Mouse (Mus musculus) urinary bladder, postnatal 4 days (tissue): ENCODE measurements at regions not wholly inside any gene's neighbourhood (a gene's known extent, or its start where the extent isn't known, plus 50 kb on each side); places are given as distances from the start of the nearest gene placed in this dataset.

Experiments used
- DNase-seq, 2 experiments: peaks; one replicate each; pipeline ENCODE4 v3.0.0; 2021 to 2022; ENCODE audit warnings: low spot score in 2 of 2

DNA sequence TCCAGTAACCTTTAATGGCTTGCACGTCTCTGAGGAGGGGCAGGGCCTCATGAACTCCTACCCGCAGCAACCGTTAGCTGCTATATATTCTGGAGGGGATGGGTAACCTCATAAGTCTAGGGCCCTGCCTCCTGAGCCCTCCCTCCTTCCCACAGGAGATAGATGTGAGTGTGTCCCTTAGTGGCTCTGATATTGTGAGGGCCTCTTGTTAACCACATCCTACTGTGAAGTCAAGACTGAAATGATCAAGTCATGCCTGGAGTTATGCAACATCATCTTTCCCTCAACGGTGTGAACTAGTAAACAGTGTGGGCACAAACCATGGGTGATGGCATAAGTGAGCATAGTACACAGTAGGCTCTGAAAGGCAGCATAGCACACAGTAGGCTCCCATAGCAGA, 255.8 kb upstream of the Sdk2 start:
- DNase-seq = no peak

DNA sequence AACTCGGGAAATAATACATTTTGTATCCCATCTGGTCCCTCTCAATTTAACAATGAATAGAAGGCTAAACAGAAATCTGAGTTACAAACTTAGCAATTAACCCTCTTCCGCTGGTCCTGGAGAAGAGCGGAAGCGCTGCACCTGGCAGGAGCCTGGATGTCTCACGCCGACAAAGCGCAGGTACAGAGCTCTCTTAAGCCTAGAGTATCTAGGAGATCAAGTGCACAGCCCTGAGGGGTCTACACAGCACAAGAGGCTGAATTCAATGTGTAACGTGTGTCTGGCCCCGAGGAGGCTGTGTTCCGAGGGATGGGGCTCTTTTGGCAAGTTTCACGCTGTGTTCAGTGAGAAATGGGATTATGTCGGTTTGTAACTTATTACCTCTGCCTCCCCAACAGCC, 255.1 kb upstream of the Sdk2 start:
- no peak for DNase-seq

DNA sequence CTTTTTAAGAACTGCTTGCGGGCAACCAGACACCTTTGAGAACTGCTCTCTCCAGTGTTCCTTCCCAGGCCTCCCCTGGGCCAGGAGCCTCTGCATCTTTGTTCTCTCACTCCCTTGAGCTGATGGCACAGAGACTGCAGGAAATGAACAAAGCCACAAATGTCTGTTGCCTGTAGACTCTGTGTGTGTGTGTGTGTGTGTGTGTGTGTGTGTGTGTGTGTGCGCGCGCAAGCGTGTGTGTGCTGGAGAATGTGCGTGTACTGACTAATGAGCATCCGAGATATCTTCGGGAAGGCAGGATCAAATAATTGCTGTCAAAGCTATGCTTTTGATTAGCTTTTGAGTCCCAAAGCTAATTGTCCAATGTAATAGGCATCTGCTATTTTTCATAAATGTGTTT, 254.7 kb upstream of the Sdk2 start:
- DNase-seq = no peak

DNA sequence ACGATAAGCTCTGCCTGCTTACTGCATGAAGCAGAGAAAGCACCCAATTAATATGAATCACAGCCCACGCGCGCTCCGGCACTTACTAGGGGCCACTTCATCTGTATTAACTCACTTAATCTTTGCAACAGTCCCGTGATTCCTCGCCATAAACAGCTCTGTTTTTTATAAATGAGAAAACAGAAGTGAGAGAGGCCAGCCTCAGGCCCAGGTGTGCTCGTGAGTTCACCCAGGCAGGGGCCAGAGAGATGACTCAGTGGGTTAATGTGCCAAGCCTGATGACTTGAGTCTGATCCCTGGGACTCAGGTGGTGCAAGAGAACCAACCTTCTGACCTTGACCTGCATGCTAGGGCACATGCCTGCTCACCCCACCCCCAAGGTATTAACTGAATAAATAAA, 248.4 kb upstream of the Sdk2 start:
- no peak for DNase-seq

DNA sequence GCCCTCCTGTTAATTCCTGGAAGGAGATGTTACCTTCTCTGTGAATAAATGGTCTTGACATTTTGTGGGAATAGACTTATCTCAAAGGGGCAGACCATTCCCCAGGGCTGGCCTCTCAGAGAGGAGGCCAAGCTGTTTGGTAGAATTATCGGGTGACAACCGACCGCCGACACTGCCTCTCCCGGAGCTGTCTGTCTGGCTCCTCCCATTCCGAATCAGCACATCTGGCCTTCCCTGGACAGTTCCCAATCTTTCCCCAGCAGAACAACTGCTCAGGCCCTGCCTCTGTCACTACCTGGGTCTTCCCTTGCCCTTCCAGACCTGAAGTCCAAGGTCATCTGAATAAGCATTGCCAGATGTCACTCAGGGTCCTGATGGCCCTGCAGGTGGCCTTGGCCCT, 246.8 kb upstream of the Sdk2 start:
- no peak for DNase-seq

DNA sequence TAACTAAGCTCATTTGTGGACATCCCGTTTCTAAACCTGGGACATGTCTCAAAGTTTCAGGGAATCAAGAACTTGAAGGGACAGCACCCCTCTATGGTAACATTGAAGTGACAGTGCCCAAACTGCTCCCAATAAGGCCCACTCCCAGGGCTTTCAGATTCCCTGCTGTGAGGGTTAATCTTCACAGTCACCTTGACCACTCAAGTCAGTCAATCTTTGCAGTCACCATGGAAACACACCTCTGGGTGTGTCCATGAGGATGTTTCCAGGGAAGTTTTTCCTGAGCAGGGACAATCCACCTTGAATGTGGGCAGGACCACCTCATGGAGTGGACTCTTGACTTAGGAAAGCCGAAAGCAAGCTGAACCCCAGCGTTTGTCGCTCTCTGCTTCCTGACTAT, 244.8 kb upstream of the Sdk2 start:
- DNase-seq = no peak

DNA sequence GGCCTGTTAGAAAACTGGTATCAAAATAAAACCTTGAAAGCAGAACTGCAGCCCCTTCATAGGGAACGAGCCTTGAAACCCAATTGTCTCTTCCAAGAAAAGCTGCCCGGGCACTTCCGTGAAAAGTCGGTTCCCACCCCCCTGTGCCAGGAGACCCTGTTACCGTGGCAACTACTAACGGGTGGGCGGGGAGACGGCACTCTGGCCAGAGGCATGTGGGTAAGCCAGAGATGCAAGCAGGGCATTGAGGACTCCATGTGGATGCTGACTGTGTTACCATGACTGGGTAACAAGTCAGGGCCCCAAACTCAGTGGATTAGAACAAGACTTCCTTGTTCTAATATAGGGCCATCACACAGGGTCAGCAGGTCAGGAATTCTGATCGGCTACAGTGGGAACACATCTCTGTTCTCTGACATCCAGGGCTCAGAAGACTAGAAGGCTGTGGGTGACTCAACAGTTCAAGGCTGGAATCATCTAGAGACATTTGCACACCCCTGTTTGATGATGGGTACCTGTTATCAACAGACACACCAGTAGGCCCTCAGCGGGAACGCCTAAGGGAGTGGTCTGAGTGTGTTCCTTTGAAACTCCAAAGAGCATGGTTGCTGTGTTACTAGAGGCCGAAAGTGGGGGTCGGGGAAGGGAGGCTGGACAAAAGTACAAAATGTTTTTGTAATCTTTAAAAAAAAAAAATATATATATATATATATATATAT, 236.9 kb upstream of the Sdk2 start:
- DNase-seq = no peak

DNA sequence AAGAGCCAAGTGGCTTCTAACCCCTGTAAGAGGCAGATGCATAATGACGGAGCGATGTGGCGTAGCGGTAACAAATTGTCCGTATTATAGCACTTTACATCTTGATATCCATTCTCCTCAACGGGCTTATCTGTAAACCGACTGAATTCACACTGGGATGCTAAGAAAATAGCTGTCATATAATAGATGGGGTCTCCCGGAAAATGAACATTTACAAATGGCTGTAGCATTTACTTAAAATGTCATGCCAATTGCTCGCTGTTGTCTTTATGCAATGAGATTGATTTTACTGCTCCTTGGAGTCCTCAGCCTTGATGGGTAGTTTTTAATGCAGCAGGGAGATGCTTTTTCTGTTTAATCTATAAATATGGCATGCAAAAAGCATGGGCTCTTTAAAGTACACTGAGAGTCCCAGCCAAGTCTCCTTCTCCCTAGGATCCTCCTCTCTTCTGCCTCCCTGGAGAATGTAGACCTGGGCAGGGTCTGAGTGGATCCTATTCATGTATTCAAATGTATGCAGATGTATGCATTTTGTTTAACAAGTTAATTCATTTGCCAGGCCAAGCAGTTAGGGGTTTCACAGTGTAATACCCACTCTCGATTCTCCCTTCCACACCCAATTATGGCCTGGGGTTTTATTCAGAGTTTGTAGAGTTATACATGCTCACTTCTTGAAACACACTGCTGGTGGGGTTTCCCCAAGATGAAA, 233.9 kb upstream of the Sdk2 start:
- no peak for DNase-seq

DNA sequence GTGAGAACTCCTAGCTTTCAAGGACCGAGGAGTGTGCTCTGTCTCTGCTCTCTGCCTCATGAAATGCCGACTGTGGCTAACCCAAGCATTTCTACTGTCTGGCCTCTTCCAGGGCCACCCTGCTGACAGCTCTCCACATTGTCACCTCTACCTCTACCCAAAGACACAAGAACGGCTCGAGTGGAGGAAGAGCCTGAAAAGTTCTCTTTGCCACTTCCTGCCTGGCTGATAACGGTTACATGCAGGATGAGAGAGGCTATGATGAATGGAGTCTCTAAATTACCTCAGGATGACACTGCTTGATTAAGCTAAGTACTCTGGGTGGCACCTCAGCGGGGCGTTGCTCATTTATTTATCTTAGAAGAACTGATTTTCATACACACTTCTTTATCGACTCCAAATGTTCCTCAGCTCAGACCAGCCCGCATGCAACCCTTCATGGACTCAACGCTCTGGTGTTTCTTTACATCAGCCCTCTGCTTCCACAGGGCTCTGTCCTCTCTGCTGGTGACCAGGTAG, 230.0 kb upstream of the Sdk2 start:
- no peak for DNase-seq

DNA sequence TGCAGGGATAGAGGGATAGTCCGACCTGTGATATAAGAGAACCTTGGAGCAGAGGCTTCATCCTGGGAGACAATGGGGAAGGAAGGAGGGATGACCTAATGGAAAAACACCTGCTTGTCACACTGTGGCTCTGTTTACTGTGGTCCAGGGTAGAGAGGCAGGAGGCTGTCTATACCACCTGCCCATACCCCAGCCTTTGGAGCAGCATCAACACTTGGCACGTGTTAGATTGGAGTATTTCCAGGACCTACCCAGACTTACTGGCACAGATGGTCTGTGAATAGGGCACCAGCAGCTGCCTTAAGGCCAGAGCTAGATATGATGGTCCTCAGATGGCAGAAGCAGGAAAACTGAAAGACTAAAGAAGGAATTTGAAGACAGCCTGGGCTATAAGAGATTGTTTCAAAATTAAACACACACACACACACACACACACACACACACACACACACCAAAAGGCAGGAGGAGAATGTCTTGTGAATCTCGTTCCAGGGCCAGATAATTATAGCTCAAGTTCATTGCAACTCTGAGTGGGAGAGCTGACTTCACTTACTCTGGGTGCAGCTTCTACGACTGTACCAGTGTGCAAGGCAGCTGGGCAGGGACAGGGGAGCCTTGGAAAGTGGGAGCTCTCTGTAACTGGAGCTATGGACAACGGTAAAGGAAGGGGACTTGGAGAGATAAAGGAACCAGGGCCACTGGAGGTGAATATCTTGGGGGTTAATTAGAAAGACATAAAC, 227.8 kb upstream of the Sdk2 start:
- no peak for DNase-seq

DNA sequence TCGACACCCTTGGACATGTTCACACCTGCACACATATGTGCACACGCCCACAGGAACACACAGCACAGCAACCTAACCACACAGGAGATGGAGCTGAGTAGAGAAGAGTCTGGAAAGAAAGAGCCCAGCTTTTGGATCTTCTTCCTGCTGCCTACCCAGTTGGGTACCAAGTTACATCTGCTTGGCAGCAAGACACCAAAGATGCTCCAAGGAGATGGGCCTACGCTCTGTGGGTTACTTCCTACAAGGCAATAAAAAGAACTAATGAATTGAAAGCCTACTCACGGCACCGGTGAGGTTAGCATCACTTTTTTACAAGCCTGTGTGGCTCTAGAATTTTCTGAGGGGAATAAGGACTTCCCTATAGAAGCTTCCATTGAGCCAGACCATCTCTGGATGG, 224.4 kb upstream of the Sdk2 start:
- no peak for DNase-seq

DNA sequence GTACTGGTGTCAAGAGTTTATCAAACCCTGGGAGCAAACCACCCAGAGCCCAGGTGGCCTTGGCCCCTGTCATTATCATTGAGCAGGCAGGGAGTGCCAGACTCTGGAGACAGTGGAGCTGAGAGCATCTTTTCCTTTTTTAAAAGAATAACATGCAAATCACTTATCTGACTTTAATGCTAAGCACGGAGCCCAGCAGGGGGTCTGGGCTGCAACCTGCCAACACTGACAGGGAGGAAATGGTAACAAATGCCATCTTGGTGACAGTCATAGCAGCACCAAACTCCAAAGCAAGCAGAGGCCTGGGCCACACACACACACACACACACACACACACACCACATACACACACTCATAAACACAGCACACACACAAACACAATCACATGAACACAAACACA, 223.1 kb upstream of the Sdk2 start:
- no peak for DNase-seq

DNA sequence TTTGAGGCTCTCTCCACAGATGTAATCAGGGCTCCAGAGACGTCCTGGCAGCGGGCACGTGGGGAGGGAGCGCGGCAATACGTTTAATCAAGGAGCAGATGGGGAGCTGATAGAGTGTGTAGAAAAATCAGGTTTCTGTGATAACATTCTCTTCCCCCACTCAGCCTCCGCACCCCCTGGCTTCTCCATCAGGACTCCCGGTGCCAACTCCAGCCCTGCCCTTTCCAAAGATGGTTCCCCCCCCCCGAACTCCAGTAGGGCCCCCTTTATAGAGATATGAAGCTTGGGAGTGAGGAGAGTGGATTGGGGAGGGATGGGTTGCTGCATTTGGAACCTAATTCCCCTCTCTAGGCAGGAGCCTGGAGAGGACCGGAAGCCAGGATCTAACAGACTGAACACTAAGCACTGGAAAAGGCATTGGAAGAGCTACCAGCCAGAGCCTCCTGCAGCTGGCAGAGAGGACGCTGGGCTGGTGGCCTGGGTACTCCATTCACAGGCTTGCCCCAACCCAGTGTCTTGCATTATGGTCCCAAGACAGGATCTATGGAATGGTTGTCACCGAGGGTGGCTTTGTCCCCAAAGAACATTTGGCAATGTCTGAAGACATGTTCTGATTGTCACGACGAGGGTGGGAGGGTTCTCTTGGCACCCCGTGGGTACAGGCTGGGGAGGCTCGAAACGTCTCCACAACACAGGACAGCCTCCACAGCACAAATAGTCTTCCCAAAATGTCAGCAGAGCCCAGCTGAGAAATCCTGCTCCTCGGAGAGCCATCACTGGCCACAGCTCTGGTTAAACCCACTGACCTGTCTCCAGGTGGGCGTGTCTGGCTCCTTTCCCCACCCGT, 218.2 kb upstream of the Sdk2 start:
- no peak for DNase-seq

DNA sequence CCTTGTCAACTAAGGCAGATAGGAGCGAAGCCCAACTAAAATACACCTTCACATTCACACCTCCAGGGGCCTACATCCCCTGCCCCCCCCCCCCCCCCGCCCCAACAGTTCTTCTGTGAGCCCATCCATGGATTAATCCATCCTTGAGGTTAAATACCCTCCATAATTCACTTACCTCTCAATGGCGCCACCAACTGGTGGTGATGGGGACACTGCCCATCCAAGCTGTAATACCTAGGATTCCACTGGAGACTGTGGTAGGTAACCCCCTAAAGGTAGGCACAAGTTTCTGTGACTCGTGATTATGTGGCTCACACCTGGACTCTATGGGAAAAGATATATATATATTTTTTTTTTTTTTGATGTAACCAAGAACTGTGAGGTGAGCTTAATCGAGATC, 216.4 kb upstream of the Sdk2 start:
- no peak for DNase-seq

DNA sequence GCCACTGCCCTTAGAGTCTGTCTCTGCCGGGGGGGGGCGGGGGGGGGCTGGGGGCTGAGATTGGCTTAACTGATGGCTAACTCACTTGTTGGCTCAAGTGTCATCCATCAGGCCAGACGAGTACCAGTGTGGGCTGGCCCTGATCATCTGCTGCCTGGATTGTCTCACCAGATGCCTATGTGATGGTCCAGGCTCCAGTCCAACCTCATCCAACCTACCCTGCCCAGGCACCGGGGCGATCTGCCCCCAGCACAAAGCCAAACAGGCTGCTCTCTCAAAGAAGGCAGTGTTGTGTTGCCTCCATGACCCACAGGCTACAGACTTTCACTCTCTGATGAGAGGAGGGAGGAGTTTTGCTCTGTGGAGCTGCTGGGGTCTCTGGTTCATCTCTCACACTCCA, 215.7 kb upstream of the Sdk2 start:
- DNase-seq = no peak

DNA sequence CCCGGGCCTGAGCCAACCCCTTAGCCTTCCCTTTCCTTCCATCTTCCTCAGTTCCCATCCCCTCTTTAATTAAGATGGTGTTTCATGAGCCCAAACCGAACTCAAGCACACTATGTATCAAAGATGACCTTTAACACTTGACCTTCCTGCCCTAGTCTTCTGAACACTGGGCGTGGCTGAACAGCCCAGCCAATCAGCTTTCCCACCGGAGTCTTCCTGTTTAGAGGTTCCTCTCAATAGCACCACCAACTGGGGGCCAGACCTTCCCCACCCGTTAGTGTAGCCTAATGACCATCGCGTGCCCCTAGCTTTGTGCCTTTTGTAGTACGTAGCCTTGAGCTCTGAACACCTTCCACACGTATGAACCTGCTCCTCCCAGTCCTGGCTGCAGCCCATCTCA, 215.0 kb upstream of the Sdk2 start:
- DNase-seq = no peak

DNA sequence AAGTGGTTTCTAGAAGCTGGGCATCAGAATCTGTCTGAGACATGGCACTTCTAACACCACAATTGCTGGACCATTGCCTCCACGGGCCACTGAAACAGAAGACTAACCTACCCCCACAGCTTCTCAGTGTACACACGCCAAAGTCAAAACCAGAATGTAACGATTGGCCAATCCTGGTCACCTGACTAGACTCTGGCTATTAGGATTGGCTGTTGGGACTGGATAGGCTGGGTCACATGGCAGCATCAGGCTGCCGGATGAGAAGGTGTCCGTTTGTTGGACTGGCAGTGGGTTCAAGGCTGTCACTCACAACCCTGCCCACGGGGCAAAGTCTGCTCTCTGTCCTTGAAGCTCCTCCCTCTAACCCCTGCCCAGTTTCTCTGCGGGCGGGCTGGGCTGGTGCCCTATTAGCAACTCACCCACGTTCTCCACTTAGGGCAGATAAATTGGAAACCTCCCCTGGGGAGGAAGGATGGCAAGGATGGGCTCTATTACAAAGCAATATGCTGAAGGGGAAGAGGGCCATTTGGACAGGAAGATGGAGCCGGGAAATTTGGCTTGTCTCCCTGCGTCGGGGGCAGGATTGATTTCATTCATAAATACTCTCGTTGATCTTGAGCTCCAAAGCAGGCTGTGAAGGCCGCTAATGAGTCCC, 214.3 kb upstream of the Sdk2 start:
- DNase-seq = no peak

DNA sequence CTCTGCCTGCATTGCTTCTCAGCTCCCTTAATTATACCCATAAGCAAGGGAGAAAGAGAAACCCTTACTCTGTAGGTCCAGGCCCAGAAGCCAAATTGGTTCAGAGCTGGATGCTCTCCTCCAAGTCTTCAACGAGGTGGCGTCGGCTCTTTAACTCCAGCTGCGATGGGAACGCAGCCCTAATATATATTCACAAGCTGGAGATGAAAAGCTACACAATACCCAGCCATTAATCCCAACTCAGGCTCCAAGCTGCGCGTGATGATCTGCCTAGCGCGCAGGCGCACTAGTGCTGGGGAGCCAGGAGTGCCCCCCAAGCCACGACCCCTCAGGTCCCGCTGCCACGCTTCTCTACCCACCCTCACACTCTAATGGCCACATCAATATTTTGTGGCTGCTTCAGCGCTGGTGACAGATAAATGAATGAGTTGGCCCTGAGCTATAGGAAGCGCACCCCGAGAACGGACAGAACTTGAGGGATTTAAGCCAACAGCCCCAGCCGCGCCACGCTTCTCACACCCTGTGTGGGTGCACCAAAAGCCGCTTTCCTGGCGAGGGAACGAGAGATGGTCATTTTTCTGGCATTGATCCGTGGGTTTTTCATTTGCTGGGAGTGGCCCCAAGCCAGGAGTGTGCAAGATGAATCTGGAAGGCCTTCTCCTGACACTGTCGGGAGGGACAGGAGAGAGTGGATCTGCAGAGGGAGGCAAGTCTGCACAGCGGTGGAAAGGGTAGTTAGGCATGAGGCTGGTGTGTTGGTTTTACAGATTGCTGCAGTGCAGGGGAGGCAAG, 210.9 kb upstream of the Sdk2 start:
- DNase-seq = no peak

DNA sequence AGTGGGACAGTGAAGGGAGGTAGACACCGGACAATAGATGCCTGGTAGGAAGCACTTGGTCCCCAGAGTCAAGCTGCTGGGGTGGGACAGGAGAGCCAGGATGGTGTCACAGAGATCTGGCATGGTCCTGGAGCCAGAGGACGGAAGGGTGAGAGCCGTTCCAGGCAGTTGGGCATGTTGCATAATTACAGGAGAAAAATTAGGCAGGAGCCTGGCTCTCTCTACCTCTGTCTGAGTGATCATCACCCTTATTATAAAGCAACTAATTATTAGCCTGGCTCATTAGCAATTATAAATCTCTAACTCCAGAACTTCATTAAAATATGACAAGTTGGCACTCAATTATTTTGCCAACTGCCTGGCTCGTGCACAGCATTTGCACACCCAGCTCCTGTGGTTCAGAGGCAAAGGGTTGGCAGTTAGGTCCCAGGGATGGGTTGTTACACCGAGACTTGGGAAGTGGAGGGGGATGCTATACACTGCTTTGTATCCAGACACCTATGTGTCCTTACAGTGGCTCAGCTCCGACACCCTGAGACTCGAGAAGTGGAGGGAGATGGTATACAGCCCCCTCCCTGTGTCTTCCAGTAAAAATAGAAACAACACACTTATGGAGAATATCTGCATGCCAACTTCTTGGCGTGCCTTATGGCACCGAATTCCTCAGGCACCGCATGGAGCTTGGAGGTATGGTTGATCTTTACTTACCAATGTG, 203.7 kb upstream of the Sdk2 start:
- DNase-seq = no peak

DNA sequence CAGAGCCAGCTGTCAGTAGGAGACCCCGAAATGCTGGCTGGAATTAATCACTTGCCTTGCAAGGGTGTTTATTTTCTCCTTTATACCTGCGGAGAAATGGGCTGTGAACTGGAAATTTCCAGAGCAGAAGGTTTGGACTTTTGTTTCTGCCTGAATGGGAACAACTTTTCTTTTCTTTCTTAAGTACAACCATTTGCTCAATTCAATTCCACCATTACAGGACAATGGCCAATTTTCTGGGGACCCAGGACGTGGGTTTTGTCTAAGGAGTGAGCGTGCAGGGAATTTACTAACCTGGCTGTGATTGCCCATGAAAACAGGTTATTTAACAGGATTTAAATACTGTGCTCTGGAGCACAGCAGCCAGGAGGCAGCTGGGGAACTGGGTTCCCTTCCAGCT, 195.1 kb upstream of the Sdk2 start:
- no peak for DNase-seq
